Mouse (Mus musculus) neutrophil, adult 65 days (primary cell): Measurements from ENCODE around the gene Olfr568. TPM values are rescaled to one million over a fixed set of nuclear protein-coding genes. Genes with fewer than 3 reads are reported as not detected.

Source experiments
- total RNA-seq: library from RNA; stranded (reverse); gene quantifications from 2 replicates; pipeline ENCODE4 v1.2.4, GENCODE M21; 2023

Olfr568 gene
- total RNA-seq, result not detected in 2 replicates

DNA sequence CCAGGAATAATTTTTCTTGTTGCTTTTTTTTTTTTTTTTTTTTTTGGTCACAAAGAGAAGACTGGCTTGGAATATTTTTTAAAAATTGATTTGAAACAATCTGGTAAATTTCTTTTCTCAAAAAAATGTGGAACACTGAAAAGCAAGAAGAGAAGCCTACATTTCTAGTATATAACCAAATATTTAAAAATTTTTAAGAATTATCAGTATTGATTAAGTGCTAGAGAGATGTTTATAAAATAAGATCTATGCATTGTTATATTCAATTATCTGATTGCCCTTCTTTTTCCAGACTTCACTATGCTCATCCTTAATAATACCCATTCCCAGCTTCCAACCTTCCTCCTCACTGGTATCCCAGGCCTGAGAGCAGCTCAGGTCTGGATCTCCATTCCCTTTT is at the start of gene Olfr568:
Gene Olfr568, plus strand, starts transcription at position 301 of the 400 bp plus-strand sequence.

DNA sequence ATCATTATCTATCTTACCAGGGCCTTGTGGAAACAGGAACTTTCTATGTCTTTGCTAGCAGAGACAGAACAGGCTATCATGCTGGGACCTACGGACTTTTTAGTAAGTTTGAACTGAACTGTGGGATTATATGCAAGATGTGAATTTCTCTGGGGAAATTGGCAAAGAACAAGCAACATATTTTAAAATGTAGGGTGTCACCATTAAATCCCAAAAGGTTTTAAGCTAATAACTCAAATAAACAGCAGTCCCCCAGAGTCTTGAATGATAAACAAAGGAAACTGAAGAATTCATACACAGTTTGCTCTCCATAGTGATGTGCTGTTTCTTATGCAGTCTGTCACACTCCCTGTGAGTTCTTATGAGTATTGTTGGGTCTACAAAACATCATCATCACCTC is 18.3 kb upstream of the Olfr568 start, which contains the start of gene Olfr566:
Gene Olfr566, minus strand, starts transcription at position 101 of the 400 bp plus-strand sequence.

DNA sequence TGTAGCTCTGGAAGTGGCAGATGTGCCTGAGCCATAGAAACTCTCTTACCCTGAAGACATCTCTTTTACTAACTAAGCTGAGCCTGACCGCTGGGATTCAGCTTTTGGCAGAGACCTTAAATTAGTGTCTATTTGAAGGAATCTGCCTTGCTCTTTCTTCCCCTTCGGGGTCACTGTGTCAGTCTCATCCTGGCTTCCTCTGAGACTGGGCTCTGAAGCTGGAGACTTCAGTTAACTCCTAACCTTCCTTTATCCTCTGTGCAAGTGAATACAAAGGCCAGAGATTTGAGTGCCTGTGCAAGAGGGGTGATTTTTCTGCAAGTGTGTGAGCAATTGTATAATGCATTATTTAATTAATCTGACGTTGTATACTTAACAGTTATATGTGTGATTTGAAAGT is 13.9 kb downstream of the Olfr568 start, which contains the start of gene Olfr569:
Gene Olfr569, minus strand, starts transcription at position 101 of the 400 bp plus-strand sequence.

DNA sequence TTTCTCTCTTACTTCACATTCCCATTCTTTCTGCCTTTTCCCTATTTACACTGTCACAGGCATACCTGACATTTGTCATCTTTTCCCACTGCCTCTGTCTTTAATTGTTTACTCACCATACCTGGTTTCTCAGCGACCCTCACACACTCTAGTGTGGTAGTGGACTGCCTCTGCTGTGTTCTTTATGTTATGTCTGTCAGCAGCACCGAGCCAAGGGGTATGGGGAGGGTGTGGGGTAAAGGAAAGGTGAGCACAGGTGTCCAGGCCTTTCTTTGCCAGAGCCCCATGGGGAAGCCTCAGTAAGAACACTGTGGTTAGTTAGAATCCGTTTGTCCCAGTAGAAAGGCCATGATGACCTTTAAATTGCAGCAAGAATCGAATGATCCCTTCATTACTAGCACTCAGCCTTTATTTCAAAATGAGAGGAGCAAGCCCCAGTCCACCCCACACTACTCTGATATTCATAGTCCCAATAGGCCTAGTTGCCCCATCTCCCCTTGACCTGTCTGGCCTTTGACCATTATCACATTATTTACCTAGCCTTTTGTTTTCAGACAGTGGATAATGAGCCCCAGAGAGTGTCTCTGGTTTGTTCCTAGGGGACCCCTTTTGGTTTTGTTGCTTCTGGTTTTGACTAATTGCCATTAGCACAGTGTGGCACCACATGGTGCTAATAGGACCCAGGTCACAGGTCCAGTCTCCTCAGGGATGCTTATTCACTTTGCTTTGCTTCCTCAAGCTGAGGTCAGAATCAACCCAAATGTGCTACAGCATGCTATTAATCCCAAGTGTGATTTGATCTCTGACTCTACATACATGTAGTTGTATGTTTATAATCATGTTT is 40.3 kb downstream of the Olfr568 start, which contains the start of gene Olfr571:
Gene Olfr571, minus strand, starts transcription at position 505 of the 844 bp plus-strand sequence.

DNA sequence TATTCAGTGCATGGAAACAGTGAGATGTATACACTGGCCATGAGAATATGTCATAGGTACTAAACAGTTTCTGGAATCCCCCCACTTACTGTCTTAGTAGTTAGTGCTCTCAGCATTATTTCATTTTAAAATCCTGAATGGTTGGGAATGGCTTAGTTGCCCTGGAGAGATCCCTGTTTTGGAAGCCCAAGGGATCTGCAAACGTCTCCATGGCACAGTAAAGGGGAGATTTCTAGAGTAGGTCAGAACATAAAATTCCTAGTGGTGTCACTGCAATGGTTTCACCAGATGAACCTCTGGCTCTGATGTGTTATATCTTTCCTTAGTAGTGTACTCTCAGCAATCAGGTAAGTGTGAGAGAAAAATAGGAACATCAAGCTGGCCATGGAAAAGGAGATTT is 47.2 kb downstream of the Olfr568 start, which contains the start of gene Olfr572:
Gene Olfr572, plus strand, starts transcription at position 301 of the 400 bp plus-strand sequence.

Other genes starting within 250 kb of the Olfr568 start
- not detected in 2 replicates for gene Olfr554, start 238.7 kb upstream of the Olfr568 start, total RNA-seq
- not detected in 2 replicates for gene Olfr555, start 218.3 kb upstream of the Olfr568 start, total RNA-seq
- gene Olfr556, start 212.2 kb upstream of the Olfr568 start, total RNA-seq, result not detected in 2 replicates
- 2.0 and 2.8 TPM in 2 replicates for gene Trim68, start 189.8 kb upstream of the Olfr568 start, total RNA-seq
- gene Olfr557, start 181.2 kb upstream of the Olfr568 start, total RNA-seq, result not detected in 2 replicates
- gene Olfr558, start 174.9 kb upstream of the Olfr568 start, total RNA-seq, result not detected in 2 replicates
- not detected in 2 replicates for gene Olfr33, start 158.1 kb upstream of the Olfr568 start, total RNA-seq
- gene Olfr559, start 149.6 kb upstream of the Olfr568 start, total RNA-seq, result not detected in 2 replicates
- not detected in 2 replicates for gene Olfr560, start 117.8 kb upstream of the Olfr568 start, total RNA-seq
- gene Olfr78, start 117.7 kb upstream of the Olfr568 start, total RNA-seq, result not detected in 2 replicates
- gene Olfr561, start 105.9 kb upstream of the Olfr568 start, total RNA-seq, result not detected in 2 replicates
- not detected in 2 replicates for gene Olfr564, start 73.6 kb upstream of the Olfr568 start, total RNA-seq
- not detected in 2 replicates for gene Olfr566, start 18.4 kb upstream of the Olfr568 start, total RNA-seq
- gene Olfr569, start 13.8 kb downstream of the Olfr568 start, total RNA-seq, result not detected in 2 replicates
- not detected in 2 replicates for gene Olfr570, start 17.5 kb downstream of the Olfr568 start, total RNA-seq
- gene Olfr571, start 40.4 kb downstream of the Olfr568 start, total RNA-seq, result not detected in 2 replicates
- not detected in 2 replicates for gene Olfr572, start 47.3 kb downstream of the Olfr568 start, total RNA-seq
- gene Olfr573-ps1, start 65.5 kb downstream of the Olfr568 start, total RNA-seq, result not detected in 2 replicates
- gene Olfr574, start 71.3 kb downstream of the Olfr568 start, total RNA-seq, result not detected in 2 replicates
- not detected in 2 replicates for gene Olfr575, start 81.7 kb downstream of the Olfr568 start, total RNA-seq
- not detected in 2 replicates for gene Olfr576, start 85.5 kb downstream of the Olfr568 start, total RNA-seq
- gene Olfr577, start 98.8 kb downstream of the Olfr568 start, total RNA-seq, result not detected in 2 replicates
- not detected in 2 replicates for gene Olfr578, start 112.2 kb downstream of the Olfr568 start, total RNA-seq
- gene Olfr582, start 160.9 kb downstream of the Olfr568 start, total RNA-seq, result not detected in 2 replicates
- not detected in 2 replicates for gene Olfr583, start 174.2 kb downstream of the Olfr568 start, total RNA-seq
- not detected in 2 replicates for gene Olfr584, start 204.8 kb downstream of the Olfr568 start, total RNA-seq
- gene Olfr585, start 220.6 kb downstream of the Olfr568 start, total RNA-seq, result not detected in 2 replicates
- not detected in 2 replicates for gene Olfr586, start 248.5 kb downstream of the Olfr568 start, total RNA-seq